Mouse (Mus musculus): ENCODE measurements around the gene Gna15. TPM values are rescaled to one million over a fixed set of nuclear protein-coding genes. Genes with fewer than 3 reads are reported as not detected.

The Gna15 gene
- polyA plus RNA-seq, 1 experiment, result 1.1 TPM

DNA sequence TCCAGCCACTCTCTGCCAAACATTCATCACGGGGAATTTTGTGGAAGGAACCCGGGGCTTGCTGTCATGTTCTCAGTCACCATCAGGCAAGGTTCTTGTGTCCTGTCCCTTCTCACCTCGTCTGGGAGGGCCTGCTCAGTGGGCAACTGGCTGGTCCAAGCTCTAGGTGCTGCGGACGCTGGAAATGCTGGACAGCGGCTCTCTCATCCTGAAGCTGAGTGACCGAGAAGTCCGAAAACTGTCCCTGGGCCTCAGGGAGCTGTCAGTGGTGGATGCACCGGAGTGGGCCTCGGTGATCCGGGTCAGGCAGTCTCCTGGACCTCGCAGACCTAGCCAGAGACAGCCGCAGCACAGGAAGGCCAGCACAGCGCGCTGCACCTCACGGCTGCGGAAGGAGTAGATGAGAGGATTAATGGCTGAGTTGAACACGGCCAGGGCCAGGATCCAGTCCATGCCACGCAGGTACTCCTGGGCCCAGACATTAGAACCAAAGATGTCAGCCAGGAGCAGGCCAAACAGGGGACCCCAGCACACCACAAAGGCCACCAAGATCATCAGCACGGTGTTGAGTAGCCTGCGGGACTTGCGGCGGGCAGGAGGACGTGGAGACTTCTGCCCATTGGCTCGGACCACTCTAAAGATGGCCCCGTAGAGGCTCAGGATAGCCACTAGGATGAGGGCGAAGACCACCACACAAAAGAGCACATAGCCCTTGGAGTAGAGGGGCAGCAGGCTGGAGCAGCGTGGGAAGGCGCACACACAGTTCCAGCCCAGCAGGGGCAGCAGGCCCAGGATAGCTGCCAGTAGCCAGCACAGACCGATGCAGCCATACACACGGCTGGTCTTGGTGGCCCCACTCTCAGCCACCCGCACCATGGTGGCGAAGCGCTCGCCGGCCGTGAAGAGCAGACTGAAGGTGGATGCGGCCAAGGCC, 25.4 kb downstream of the Gna15 start:
- TF ChIP-seq POLR2A (IDR thresholded peaks at IDR 0.05; ENCODE audit: borderline replicate concordance, extremely low read depth, insufficient read depth, insufficient read length, poor library complexity, severe bottlenecking), result no peak
- TF ChIP-seq CTCF (IDR thresholded peaks at IDR 0.05; ENCODE audit: borderline replicate concordance, extremely low read depth, insufficient read depth, insufficient read length), result 0 out of 2 replicates have a peak, but pooled peaks have one; percentile 0
- no peak for DNase-seq (ENCODE audit: low read depth)

- DNase-seq (ENCODE audit: low read depth), result no peak
- no peak for TF ChIP-seq POLR2A (IDR thresholded peaks at IDR 0.05; ENCODE audit: borderline replicate concordance, extremely low read depth, insufficient read depth, insufficient read length, poor library complexity, severe bottlenecking)
- TF ChIP-seq CTCF (IDR thresholded peaks at IDR 0.05; ENCODE audit: borderline replicate concordance, extremely low read depth, insufficient read depth, insufficient read length), result no peak
Measured at GRCm38 (mm10) chr10:81497401-81498270, 26.4 kb downstream of the Gna15 start.

DNA sequence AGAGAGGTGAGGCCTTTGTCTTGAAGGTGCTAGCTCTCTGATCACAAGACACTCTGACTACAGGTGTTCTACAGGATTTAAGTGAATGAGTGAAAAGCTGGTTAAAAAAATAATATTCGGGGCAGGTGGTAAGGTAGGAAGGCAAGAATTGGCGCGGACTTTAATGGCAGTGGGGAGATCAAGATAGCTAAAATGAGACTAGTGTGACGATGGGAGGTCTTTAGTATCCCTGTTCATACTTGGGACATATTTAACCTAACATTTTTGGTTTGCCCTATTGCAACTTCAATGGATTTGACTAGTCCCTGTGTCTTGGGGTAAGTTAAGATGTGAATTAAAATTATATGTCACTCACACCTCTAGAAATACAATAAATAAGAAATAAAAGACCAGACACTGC, 27.1 kb downstream of the Gna15 start:
- TF ChIP-seq POLR2A (IDR thresholded peaks at IDR 0.05; ENCODE audit: borderline replicate concordance, extremely low read depth, insufficient read depth, insufficient read length, poor library complexity, severe bottlenecking), result no peak
- no peak for TF ChIP-seq CTCF (IDR thresholded peaks at IDR 0.05; ENCODE audit: borderline replicate concordance, extremely low read depth, insufficient read depth, insufficient read length)
- no peak for DNase-seq (ENCODE audit: low read depth)

GRCm38 (mm10) chr10:81496264-81496901, 27.6 kb downstream of the Gna15 start, which contains the start of gene Ncln:
Ncln (minus strand) TSS chr10:81496392.
- TF ChIP-seq CTCF (IDR thresholded peaks at IDR 0.05; ENCODE audit: borderline replicate concordance, extremely low read depth, insufficient read depth, insufficient read length) (no peak), POLR2A (IDR thresholded peaks at IDR 0.05; ENCODE audit: borderline replicate concordance, extremely low read depth, insufficient read depth, insufficient read length, poor library complexity, severe bottlenecking) (peak; percentile 73)
- DNase-seq (ENCODE audit: low read depth), result peak; percentile 100

DNA sequence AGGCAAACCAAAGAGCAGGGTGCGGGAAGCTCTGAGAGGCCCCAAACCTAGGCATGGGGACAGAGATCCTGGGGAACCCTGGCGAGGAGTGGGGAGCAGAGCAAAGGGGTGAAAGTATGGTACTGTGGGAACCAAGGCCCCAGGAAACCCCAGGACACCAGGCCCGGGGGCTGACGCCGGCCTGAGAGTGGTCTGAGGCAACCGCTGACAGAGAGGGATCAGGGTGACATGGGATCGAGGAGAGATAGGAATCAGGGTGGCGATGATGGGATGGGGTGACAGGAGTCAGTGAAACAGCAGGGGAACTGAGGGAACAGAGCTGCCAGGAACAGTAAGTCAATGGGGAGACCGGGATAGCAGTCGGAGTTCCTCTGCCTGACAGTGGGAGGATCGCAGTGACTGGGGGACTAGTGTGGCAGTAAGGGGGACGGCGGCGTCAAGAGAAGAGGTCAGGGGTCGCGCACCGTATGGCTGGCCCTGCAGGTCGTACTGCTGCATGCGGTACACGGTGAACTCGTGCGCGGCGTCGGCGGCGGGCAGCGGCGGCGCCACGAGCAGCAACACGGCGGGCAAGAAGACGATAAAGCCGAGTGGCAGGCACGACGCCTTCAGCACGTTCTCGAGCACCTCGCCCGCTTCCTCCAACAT, 28.3 kb downstream of the Gna15 start:
- DNase-seq (ENCODE audit: low read depth), result no peak
- TF ChIP-seq CTCF (IDR thresholded peaks at IDR 0.05; ENCODE audit: borderline replicate concordance, extremely low read depth, insufficient read depth, insufficient read length) (no peak), POLR2A (IDR thresholded peaks at IDR 0.05; ENCODE audit: borderline replicate concordance, extremely low read depth, insufficient read depth, insufficient read length, poor library complexity, severe bottlenecking) (no peak)

- no peak for TF ChIP-seq CTCF (IDR thresholded peaks at IDR 0.05; ENCODE audit: borderline replicate concordance, extremely low read depth, insufficient read depth, insufficient read length)
- no peak for TF ChIP-seq POLR2A (IDR thresholded peaks at IDR 0.05; ENCODE audit: borderline replicate concordance, extremely low read depth, insufficient read depth, insufficient read length, poor library complexity, severe bottlenecking)
Measured at GRCm38 (mm10) chr10:81495151-81495550, 28.9 kb downstream of the Gna15 start.

DNA sequence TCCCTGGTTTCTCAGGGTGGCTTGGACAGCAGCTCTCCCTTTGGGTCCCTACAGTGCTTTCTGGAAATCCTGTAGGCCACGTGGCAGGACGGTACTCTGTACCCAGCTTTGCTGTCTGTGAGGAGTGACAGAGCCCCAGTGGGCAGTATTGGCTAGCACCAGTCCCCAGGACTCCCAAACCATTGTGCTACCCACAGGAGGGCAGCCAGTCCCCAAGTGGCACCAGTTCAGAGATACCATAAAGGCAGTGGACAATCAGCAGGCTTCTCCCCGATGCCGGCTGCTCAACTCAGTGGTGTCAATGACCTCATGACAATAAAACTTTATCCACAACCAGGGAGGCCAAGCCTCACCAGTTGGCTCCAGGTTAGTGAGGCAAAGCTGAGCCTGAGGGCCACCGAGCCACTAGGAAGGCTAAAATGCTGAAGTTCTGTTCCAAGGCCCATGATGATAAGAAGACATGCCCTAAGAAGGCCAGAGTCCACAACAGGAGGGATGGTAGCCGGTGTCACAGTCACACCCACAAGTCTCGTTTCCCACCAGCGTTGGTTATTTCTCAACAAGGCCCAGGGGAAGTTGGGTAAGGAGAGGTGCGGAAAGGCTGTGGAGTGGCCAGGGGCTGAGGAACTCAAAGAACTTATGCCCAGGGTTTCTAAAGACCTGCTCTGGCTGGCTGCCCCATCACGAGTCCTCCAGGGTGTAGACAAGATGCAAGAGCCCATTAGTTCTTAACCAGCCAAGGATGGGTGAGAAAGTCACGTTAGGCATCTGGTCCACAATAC, 29.6 kb downstream of the Gna15 start:
- no peak for TF ChIP-seq CTCF (IDR thresholded peaks at IDR 0.05; ENCODE audit: borderline replicate concordance, extremely low read depth, insufficient read depth, insufficient read length)
- TF ChIP-seq POLR2A (IDR thresholded peaks at IDR 0.05; ENCODE audit: borderline replicate concordance, extremely low read depth, insufficient read depth, insufficient read length, poor library complexity, severe bottlenecking), result no peak
- DNase-seq (ENCODE audit: low read depth), result no peak

More at GRCm38 (mm10) chr10:81495151-81495550, 28.9 kb downstream of the Gna15 start:
- no peak for DNase-seq (ENCODE audit: low read depth)

DNA sequence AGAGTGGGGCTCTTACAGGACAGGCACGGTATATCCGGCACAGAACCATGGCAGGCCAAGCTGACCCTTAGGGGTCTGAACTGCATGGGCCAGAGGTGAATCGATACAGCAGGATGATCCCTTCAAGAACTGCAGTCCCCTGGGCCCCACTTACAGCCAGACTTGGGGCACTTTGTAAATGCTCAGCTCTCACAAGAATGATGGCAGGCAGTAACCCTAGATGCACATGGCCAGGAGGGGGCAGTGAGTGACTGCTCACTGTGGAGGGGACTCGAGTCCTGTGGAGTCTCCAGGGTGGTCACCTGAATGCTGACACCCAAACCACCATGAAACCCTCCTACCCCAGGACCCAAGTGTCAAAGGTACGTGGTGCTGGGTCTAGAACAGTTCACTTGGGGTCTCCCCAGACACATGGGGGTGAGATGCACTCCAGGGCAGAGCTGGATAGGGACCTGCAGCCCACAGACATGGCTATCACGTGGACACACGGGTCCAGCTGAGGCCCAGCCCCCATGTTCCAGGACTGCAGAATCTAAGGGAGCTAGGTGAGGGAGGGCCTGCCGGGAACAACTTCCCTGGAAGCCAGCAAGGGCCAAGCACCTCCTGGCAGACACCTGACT, 30.3 kb downstream of the Gna15 start:
- TF ChIP-seq POLR2A (IDR thresholded peaks at IDR 0.05; ENCODE audit: borderline replicate concordance, extremely low read depth, insufficient read depth, insufficient read length, poor library complexity, severe bottlenecking), result no peak
- peak; percentile 19; the same call in 1 of the 2 replicates for TF ChIP-seq CTCF (IDR thresholded peaks at IDR 0.05; ENCODE audit: borderline replicate concordance, extremely low read depth, insufficient read depth, insufficient read length)
- no peak for DNase-seq (ENCODE audit: low read depth)

GRCm38 (mm10) chr10:81492606-81493240, 31.3 kb downstream of the Gna15 start:
- no peak for TF ChIP-seq POLR2A (IDR thresholded peaks at IDR 0.05; ENCODE audit: borderline replicate concordance, extremely low read depth, insufficient read depth, insufficient read length, poor library complexity, severe bottlenecking)
- no peak for TF ChIP-seq CTCF (IDR thresholded peaks at IDR 0.05; ENCODE audit: borderline replicate concordance, extremely low read depth, insufficient read depth, insufficient read length)
- DNase-seq (ENCODE audit: low read depth), result no peak
